Comparison of ENCODE assay signal across 7 mouse cellular contexts in genomic region chr2:179729002-179729401, GRCm38 (mm10).
A peak's percentile ranks its signal among the peaks of the same experiment; 100 is the strongest.
DNase-seq lines count a peak whose midpoint lies in the region.

No protein-coding gene starts in this region.

- intact Hi-C loops in heart, postnatal 14 days (cut with DNase I): no loop called here
- intact Hi-C loops in heart, postnatal 25 days (cut with DNase I): no loop called here

- DNase-seq in heart, postnatal 14 days: peak; percentile 9 to 19
- DNase-seq in heart, postnatal 25 days (ENCODE audit: low spot score): no peak
- peak; percentile 50 for DNase-seq in right cerebral cortex, postnatal 4 days
- no peak for DNase-seq in right cerebral cortex, postnatal 10 days (ENCODE audit: low spot score in 2 of 2)
- DNase-seq in cerebellum, postnatal 36 days: peak; percentile 47 to 56
- peak; percentile 14 for DNase-seq in thymus, postnatal 25 days
- no peak for DNase-seq in spleen, postnatal 4 days (ENCODE audit: low spot score in 2 of 2)

Comparison
In these comparisons a context has a peak if more than half of its experiments do, and no peak if none do; other contexts are left out.
1. DNase-seq: peak in heart, postnatal 14 days (2 of 2), right cerebral cortex, postnatal 4 days (single experiment), cerebellum, postnatal 36 days (2 of 2) and thymus, postnatal 25 days (single experiment); none in heart, postnatal 25 days (single experiment), right cerebral cortex, postnatal 10 days (0 of 2) and spleen, postnatal 4 days (0 of 2).